Mouse (Mus musculus) limb, embryonic 14.5 days (tissue): Measurements from ENCODE around the gene Jazf1. TPM values are rescaled to one million over a fixed set of nuclear protein-coding genes. Genes with fewer than 3 reads are reported as not detected.

Experiments used
- ATAC-seq: fragments of 200-750 bp; cut with Nextera tagmentation; 2 replicates; pipeline ENCODE4 v1.8.0; 2017; ENCODE audit warnings: low read depth, moderate number of reproducible peaks, moderate TSS enrichment; ENCODE audit not compliant: low FRiP score
- DNase-seq: peaks from one replicate; pipeline ENCODE4 v3.0.0-alpha.2; 2015; ENCODE audit warnings: low spot score
- H3K27ac ChIP-seq: fragments of 300-500 bp; sonication (generic); replicated peaks from 2 replicates; pipeline ENCODE4 v1.5.1; 2014; ENCODE audit warnings: low read depth, mild to moderate bottlenecking, low read length, moderate library complexity, mixed read lengths
- H3K27me3 ChIP-seq: fragments of 300-500 bp; sonication (generic); 2 replicates; pipeline ENCODE4 v1.6.1; 2014; ENCODE audit warnings: low read length, mixed read lengths; ENCODE audit not compliant: control insufficient read depth, insufficient read depth
- H3K36me3 ChIP-seq: fragments of 300-500 bp; sonication (generic); 2 replicates; pipeline ENCODE4 v1.6.1; 2014; ENCODE audit warnings: mild to moderate bottlenecking, low read length, moderate library complexity, mixed read lengths; ENCODE audit not compliant: control insufficient read depth, insufficient read depth
- H3K4me1 ChIP-seq: fragments of 300-500 bp; sonication (generic); 2 replicates; pipeline ENCODE4 v1.6.1; 2014; ENCODE audit warnings: antibody characterized with exemption, low read length, mixed read lengths; ENCODE audit not compliant: control insufficient read depth, insufficient read depth
- H3K4me2 ChIP-seq: fragments of 300-500 bp; sonication (generic); replicated peaks from 2 replicates; pipeline ENCODE4 v1.6.1; 2014; ENCODE audit warnings: low read depth, mild to moderate bottlenecking, low read length, moderate library complexity; ENCODE audit not compliant: severe bottlenecking
- H3K4me3 ChIP-seq: fragments of 300-500 bp; sonication (generic); replicated peaks from 2 replicates; pipeline ENCODE4 v1.5.1; 2014; ENCODE audit warnings: low read length
- H3K9ac ChIP-seq: fragments of 300-500 bp; sonication (generic); 2 replicates; pipeline ENCODE4 v1.6.1; 2014; ENCODE audit warnings: mild to moderate bottlenecking, low read depth, low read length, moderate library complexity; ENCODE audit not compliant: severe bottlenecking
- H3K9me3 ChIP-seq: fragments of 300-500 bp; sonication (generic); 2 replicates; pipeline ENCODE4 v1.6.1; 2016; ENCODE audit warnings: low read length; ENCODE audit not compliant: control insufficient read depth
- POLR2A ChIP-seq: fragments of 200-500 bp; IDR thresholded peaks from 2 replicates; pipeline ENCODE4 v1.8.0; 2012; ENCODE audit warnings: inconsistent platforms, mild to moderate bottlenecking, moderate library complexity, borderline replicate concordance; ENCODE audit not compliant: insufficient read depth, insufficient read length; ENCODE audit errors: extremely low read depth
- WGBS: fragments of 180-500 bp; shearing (Covaris S2); extraction: QIAGEN DNeasy Blood & Tissue Kit; methylation state at CpG from one replicate; pipeline ENCODE4 v1.1.7; 2014; 5-methylcytosine and 5-hydroxymethylcytosine counted together
- polyA plus RNA-seq, 2 experiments: library from polyadenylated mRNA; depleted of rRNA in 1 of 2; stranded (reverse) in 1 of 2; unstranded in 1 of 2; fragments of >200 nt; fragmentation: Nextera tagmentation in 1 of 2; extraction: Ambion mirVana in 1 of 2; gene quantifications; 2 replicates each; pipeline versions ENCODE4 v1.2.1 to v1.2.3; 2012 to 2014

The Jazf1 gene
- polyA plus RNA-seq, 2 experiments, result 13.2 to 22.0 TPM

DNA sequence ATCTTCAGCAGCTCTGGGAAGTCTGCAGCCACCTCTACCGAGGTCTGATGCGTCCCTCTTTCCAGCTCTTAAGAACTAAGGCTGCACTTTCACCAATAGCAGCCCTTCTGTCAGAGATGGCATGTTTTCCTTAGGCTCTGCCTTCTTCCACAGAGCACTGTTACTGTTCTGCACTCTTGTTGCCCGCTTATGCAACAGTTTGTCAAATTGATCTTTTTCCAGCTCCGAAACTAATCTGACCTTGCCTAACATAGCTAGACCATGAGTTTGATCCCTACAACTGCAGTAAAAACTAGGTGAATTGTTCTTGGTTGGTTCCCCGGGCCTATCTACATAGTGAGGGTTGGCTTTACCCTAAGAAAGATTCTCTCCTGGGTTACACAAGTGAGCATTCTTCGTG is 3.3 kb upstream of the Jazf1 start:
- Histone ChIP-seq H3K9ac (no peak overlapping the region), H3K4me3 (no peak overlapping the region), H3K4me2 (no peak overlapping the region), H3K36me3 (no peaks in the 10 kb centered on the region), H3K9me3 (no peaks in the 10 kb centered on the region), H3K4me1 (peaks cover 8% of the 10 kb centered on the region), H3K27me3 (peaks cover 3% of the 10 kb centered on the region; the same call in 1 of the 2 replicates), H3K27ac (no peak overlapping the region)
- no peak for TF ChIP-seq POLR2A
- 87% methylated on average over 6 of the region's 6 CpGs for WGBS
- DNase-seq, result no peak
- ATAC-seq, result no peak

- no peak overlapping the region for H3K4me2 ChIP-seq
- WGBS, result 30% methylated on average over 5 of the region's 5 CpGs
Measured at GRCm38 (mm10) chr6:53069976-53070575, 1.6 kb upstream of the Jazf1 start.

GRCm38 (mm10) chr6:53068875-53069178 is 396 bp upstream of the Jazf1 start:
- 3% methylated on average over 6 of the region's 6 CpGs for WGBS
- Histone ChIP-seq H3K36me3 (no peaks in the 10 kb centered on the region), H3K4me2 (peak overlapping the region; percentile 85), H3K4me1 (peaks cover 8% of the 10 kb centered on the region), H3K9ac (peak overlapping the region; percentile 73), H3K9me3 (no peaks in the 10 kb centered on the region), H3K27me3 (peaks cover 3% of the 10 kb centered on the region; the same call in 1 of the 2 replicates), H3K4me3 (peak overlapping the region; percentile 79), H3K27ac (peak overlapping the region; percentile 43; the same call in 1 of the 2 replicates)
- no peak for TF ChIP-seq POLR2A
- ATAC-seq (no peak), DNase-seq (no peak)

More at GRCm38 (mm10) chr6:53069976-53070575, 1.6 kb upstream of the Jazf1 start:
- Histone ChIP-seq H3K9me3 (no peaks in the 10 kb centered on the region), H3K27ac (no peak overlapping the region), H3K27me3 (peaks cover 3% of the 10 kb centered on the region; the same call in 1 of the 2 replicates), H3K4me3 (no peak overlapping the region), H3K4me1 (peaks cover 8% of the 10 kb centered on the region), H3K36me3 (no peaks in the 10 kb centered on the region), H3K9ac (no peak overlapping the region)
- ATAC-seq (no peak), DNase-seq (no peak)
- TF ChIP-seq POLR2A, result no peak

DNA sequence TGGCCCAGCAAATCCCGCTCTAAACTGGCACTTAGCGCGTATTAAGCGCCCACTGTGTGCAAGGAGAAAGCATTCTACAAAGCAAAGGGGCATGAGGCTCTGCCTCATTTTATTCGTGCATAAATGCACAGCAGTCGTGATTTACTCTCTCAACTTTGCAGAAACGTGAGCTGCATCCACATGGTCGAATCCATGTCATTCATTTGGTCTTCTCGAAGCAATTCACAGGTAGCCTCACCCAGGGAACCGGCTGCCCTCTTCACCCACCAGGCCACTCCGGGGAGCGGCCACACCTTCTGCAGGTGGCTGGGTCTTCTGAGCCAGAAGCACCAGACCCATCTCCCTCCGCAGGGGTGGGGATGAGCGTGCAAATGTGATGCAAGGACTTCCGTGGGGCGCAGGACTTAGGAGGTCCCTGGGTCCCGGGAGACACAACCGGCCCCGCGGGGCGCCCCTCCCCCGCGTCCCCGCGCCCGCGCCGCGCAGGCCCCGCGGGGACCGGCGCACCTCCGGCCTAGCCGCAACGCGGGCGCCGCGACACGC is 914 bp downstream of the Jazf1 start:
- DNase-seq (no peak), ATAC-seq (no peak)

DNA sequence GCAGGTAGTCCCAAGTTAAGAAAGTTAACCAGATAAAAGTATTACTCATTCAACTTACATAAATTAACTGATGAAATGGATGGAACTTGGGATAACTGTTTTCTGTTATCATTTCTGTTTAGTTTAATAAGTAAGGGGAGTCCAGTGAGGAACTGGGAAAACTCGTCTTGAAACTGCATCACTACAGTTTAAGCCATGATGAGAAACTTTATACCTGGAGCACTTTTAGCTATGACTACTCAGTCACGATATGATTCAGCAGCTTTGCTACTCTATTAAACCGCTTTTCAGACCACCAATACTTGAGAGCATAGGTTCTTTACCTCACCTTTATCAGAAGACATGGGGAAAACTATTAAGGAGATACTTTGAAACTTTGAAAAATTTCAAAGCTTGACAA is 1.5 kb downstream of the Jazf1 start:
- Histone ChIP-seq H3K4me2 (peak overlapping the region; percentile 85), H3K9me3 (no peaks in the 10 kb centered on the region), H3K4me3 (peak overlapping the region; percentile 79), H3K27me3 (peaks cover 3% of the 10 kb centered on the region; the same call in 1 of the 2 replicates), H3K9ac (peak overlapping the region; percentile 73; the same call in 1 of the 2 replicates), H3K4me1 (peaks cover 8% of the 10 kb centered on the region), H3K36me3 (no peaks in the 10 kb centered on the region), H3K27ac (no peak overlapping the region)
- WGBS, result 40% methylated on average over 3 of the region's 3 CpGs
- DNase-seq (no peak), ATAC-seq (no peak)
- TF ChIP-seq POLR2A, result no peak

More for the DNA sequence above, 914 bp downstream of the Jazf1 start:
- WGBS, result 9% methylated on average over 18 of the region's 41 CpGs
- Histone ChIP-seq H3K4me2 (peak overlapping the region; percentile 85), H3K27ac (no peak overlapping the region), H3K9me3 (no peaks in the 10 kb centered on the region), H3K4me1 (peaks cover 8% of the 10 kb centered on the region), H3K9ac (peak overlapping the region; percentile 73), H3K36me3 (no peaks in the 10 kb centered on the region), H3K27me3 (peaks cover 3% of the 10 kb centered on the region; the same call in 1 of the 2 replicates), H3K4me3 (peak overlapping the region; percentile 79)
- no peak for TF ChIP-seq POLR2A
